Mouse (Mus musculus) erythroblast, embryonic 14.5 days (primary cell): ENCODE results near the gene Carhsp1.

ENCODE experiments used
- GATA1 ChIP-seq: IDR thresholded peaks from 2 replicates; pipeline ENCODE4 v1.6.1; 2012; ENCODE audit warnings: low read length, inconsistent platforms, mixed read lengths
- TAL1 ChIP-seq: IDR thresholded peaks from 3 replicates; pipeline ENCODE4 v1.6.1; 2012; ENCODE audit warnings: low read length, inconsistent platforms, mixed read lengths

DNA sequence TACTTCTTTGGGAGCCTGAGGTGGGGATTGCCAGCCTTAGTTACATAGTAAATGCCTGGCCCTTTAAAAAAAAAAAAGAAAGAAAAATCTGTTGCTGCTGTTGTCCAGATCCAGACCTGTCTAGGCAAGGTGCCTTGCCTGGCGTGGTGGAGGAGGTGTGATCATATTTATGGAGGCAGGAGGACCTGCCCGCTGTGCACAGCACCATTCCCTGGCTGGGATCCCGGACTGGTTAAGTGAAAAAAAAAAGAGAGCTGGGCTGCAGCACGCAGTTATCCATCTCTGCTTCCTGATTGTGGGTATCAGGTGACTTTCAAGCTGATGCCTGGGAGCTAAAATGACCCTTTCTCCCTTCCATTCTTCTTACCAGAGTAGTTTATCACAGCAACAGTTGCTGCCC, 13.1 kb upstream of the Carhsp1 start:
- TF ChIP-seq GATA1 (no peak), TAL1 (no peak)
